Mouse (Mus musculus) ES-E14 (cell line): Measurements from ENCODE around the gene Iars.

Experiments used
- CHD2 ChIP-seq: IDR thresholded peaks from 2 replicates; pipeline ENCODE4 v1.6.1; 2014; ENCODE audit warnings: mild to moderate bottlenecking, low read depth, low read length, inconsistent platforms
- HCFC1 ChIP-seq: IDR thresholded peaks from 2 replicates; pipeline ENCODE4 v1.6.1; 2012; ENCODE audit warnings: low read length, inconsistent platforms, borderline replicate concordance; ENCODE audit not compliant: insufficient read depth
- MAFK ChIP-seq: IDR thresholded peaks from 2 replicates; pipeline ENCODE4 v1.6.1; 2014; ENCODE audit warnings: mild to moderate bottlenecking, low read depth, low read length, inconsistent platforms; ENCODE audit not compliant: insufficient read depth

DNA sequence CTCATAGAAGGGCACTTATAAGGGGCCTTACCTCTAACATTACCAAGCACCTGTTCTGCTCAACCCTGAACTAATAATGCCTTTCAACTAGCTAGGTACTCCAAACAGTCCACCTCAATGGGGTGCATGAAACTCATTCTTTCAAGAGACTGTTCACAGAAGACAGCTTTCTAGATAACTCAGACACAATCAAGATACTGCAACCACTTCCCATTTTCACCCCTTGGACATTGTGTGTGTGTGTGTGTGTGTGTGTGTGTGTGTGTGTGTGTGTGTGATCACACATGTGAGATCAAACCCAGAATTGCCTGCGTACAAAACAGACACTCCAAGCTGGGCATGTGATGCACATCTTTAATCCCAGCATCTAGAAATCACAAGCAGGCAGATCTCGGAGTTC is 56.1 kb downstream of the Iars start:
- TF ChIP-seq MAFK (no peak), HCFC1 (no peak), CHD2 (no peak)
